Comparison of ENCODE assay signal across 7 mouse cellular contexts in genomic region chr11:119913935-119914314, GRCm38 (mm10). TPM values are rescaled to one million over a fixed set of nuclear protein-coding genes. Genes with fewer than 3 reads are reported as not detected.
DNase-seq lines count a peak whose midpoint lies in the region; ATAC-seq and TF ChIP-seq lines count a peak whose summit lies in the region.

No protein-coding gene starts in this region.

- TF ChIP-seq EP300 in stomach, postnatal 0 days (optimal IDR thresholded peaks at IDR 0.05) = no peak

- no peaks in the 10 kb centered on the region for H3K9me3 ChIP-seq in stomach, postnatal 0 days (ENCODE audit: control insufficient read depth, low read length)

- DNase-seq in spleen, adult 2 months (ENCODE audit: low read depth in 1 of 2, low spot score in 2 of 2) = no peak
- DNase-seq in spleen, adult 18-20 months = no peak
- DNase-seq in liver, adult 2 months (ENCODE audit: extremely low read depth, low read depth, low spot score) = peak; percentile 26
- no peak for DNase-seq in stomach, postnatal 0 days (ENCODE audit: low spot score)
- no peak for DNase-seq in layer of hippocampus, adult 9-11 months
- DNase-seq in right cerebral cortex, postnatal 10 days (ENCODE audit: low spot score in 2 of 2) = no peak

- TF ChIP-seq CTCF in spleen, adult 2 months (IDR thresholded peaks at IDR 0.05; ENCODE audit: extremely low read depth, insufficient read depth, insufficient read length, insufficient replicate concordance) = no peak
- TF ChIP-seq CTCF in liver, adult 2 months (IDR thresholded peaks at IDR 0.05; ENCODE audit: low read depth, low read length) = no peak
- no peak for TF ChIP-seq CTCF in stomach, postnatal 0 days (IDR thresholded peaks at IDR 0.05; ENCODE audit: low read depth)

- no peaks in the 10 kb centered on the region for H3K27me3 ChIP-seq in spleen, adult 2 months (ENCODE audit: control insufficient read depth, insufficient read depth, low read length)
- no peaks in the 10 kb centered on the region for H3K27me3 ChIP-seq in liver, adult 2 months (ENCODE audit: control insufficient read depth, insufficient read depth, low read length)
- no peaks in the 10 kb centered on the region for H3K27me3 ChIP-seq in stomach, postnatal 0 days (ENCODE audit: control insufficient read depth, insufficient read depth, low read length)

- peak overlapping the region; percentile 40 for H3K27ac ChIP-seq in spleen, adult 2 months (ENCODE audit: insufficient read depth, low read length)
- peak overlapping the region; percentile 76 for H3K27ac ChIP-seq in liver, adult 2 months (replicated peaks; ENCODE audit: insufficient read depth, low read depth, low read length)
- H3K27ac ChIP-seq in stomach, postnatal 0 days (replicated peaks) = peak overlapping the region; percentile 91

- no peaks in the 10 kb centered on the region for H3K79me2 ChIP-seq in liver, adult 2 months (ENCODE audit: control insufficient read depth, insufficient read depth, low read length)

- H3K4me3 ChIP-seq in spleen, adult 2 months (ENCODE audit: extremely low read depth, insufficient read depth, insufficient read length) = peak overlapping the region; percentile 85
- H3K4me3 ChIP-seq in liver, adult 2 months (ENCODE audit: insufficient read depth, low read depth, low read length) = peak overlapping the region; percentile 91
- peak overlapping the region; percentile 78 for H3K4me3 ChIP-seq in stomach, postnatal 0 days (ENCODE audit: low read depth, low read length)

- 0 out of 2 replicates have a peak, but pooled peaks have one; percentile 16 for ATAC-seq in erythroid progenitor cell, adult 5-6 weeks (replicated peaks; ENCODE audit: low FRiP score, poor library complexity, severe bottlenecking)
- no peak; the same call in 1 of the 2 replicates for ATAC-seq in stomach, postnatal 0 days (ENCODE audit: low FRiP score, low TSS enrichment)

- no peak for TF ChIP-seq POLR2A in spleen, adult 2 months (IDR thresholded peaks at IDR 0.05; ENCODE audit: low read depth, low read length)
- no peak for TF ChIP-seq POLR2A in liver, adult 2 months (IDR thresholded peaks at IDR 0.05; ENCODE audit: extremely low read depth, insufficient read depth, low read length)

- H3K4me1 ChIP-seq in spleen, adult 2 months (ENCODE audit: control insufficient read depth, insufficient read depth, insufficient read length) = peaks cover 18% of the 10 kb centered on the region; the same call in 1 of the 2 replicates
- peaks cover 19% of the 10 kb centered on the region; the same call in 1 of the 2 replicates for H3K4me1 ChIP-seq in liver, adult 2 months (ENCODE audit: control insufficient read depth, insufficient read depth, low read length)
- peaks cover 14% of the 10 kb centered on the region; the same call in 1 of the 2 replicates for H3K4me1 ChIP-seq in stomach, postnatal 0 days (replicated peaks; ENCODE audit: control insufficient read depth, insufficient read depth)

- H3K9ac ChIP-seq in liver, adult 2 months (ENCODE audit: low read depth, low read length) = peak overlapping the region; percentile 94
- peak overlapping the region; percentile 99 for H3K9ac ChIP-seq in stomach, postnatal 0 days (ENCODE audit: low read length)

- peaks cover 24% of the 10 kb centered on the region for H3K36me3 ChIP-seq in spleen, adult 2 months (ENCODE audit: control insufficient read depth, insufficient read depth, low read length)
- H3K36me3 ChIP-seq in liver, adult 2 months (ENCODE audit: control insufficient read depth, insufficient read depth, low read length) = no peaks in the 10 kb centered on the region
- peaks cover 18% of the 10 kb centered on the region; the same call in 1 of the 2 replicates for H3K36me3 ChIP-seq in stomach, postnatal 0 days (ENCODE audit: control insufficient read depth, insufficient read depth, low read length)

- WGBS in spleen, adult 2 months = under 1% methylated on average over 26 of the region's 26 CpGs
- WGBS in liver, adult 2 months = under 1% methylated on average over 25 of the region's 26 CpGs
- under 1% methylated on average over 22 of the region's 26 CpGs for WGBS in stomach, postnatal 0 days

- H3K4me2 ChIP-seq in stomach, postnatal 0 days (replicated peaks; ENCODE audit: low read depth) = peak overlapping the region; percentile 87

RNA-seq across cellular contexts. Expression of gene Chmp6, which starts 0.7 kb away (rescaled TPM):
- polyA plus RNA-seq in spleen, adult 2 months (2012; rRNA removed) = 31.2 and 36.6 TPM in 2 replicates
- total RNA-seq in erythroid progenitor cell, adult 5-6 weeks (2015; ENCODE audit: low replicate concordance) = 1.3 and 14.4 TPM in 2 replicates
- 10.3 and 10.4 TPM in 2 replicates for total RNA-seq in erythroid progenitor cell, adult 5-6 weeks (2017; ENCODE audit: low replicate concordance)
- 20.6 and 21.6 TPM in 2 replicates for total RNA-seq in liver, adult 2 months (2014; rRNA removed)
- polyA plus RNA-seq in liver, adult 2 months (2012; rRNA removed) = 34.2 and 34.9 TPM in 2 replicates
- 84.5 and 85.3 TPM in 2 replicates for polyA plus RNA-seq in stomach, postnatal 0 days (2015; fragmentation: Nextera tagmentation; extraction: Ambion mirVana)

RNA-seq across cellular contexts. Expression of gene Baiap2, which starts 28.6 kb away (rescaled TPM):
- 17.3 and 22.9 TPM in 2 replicates for polyA plus RNA-seq in spleen, adult 2 months (2012; rRNA removed)
- 1.3 and 1.4 TPM in 2 replicates for total RNA-seq in erythroid progenitor cell, adult 5-6 weeks (2015; ENCODE audit: low replicate concordance)
- total RNA-seq in erythroid progenitor cell, adult 5-6 weeks (2017; ENCODE audit: low replicate concordance) = 3.2 and 5.3 TPM in 2 replicates
- 11.6 and 16.2 TPM in 2 replicates for total RNA-seq in liver, adult 2 months (2014; rRNA removed)
- 45.6 and 59.4 TPM in 2 replicates for polyA plus RNA-seq in liver, adult 2 months (2012; rRNA removed)
- polyA plus RNA-seq in stomach, postnatal 0 days (2015; fragmentation: Nextera tagmentation; extraction: Ambion mirVana) = 35.1 and 39.2 TPM in 2 replicates

Comparison
In these comparisons a context has a peak if more than half of its experiments do, and no peak if none do; other contexts are left out.
1. H3K27ac ChIP-seq: peak in every context shown above with its lines; median percentile 91 in stomach, postnatal 0 days; 76 in liver, adult 2 months; 40 in spleen, adult 2 months.